Mouse (Mus musculus) urinary bladder, postnatal 36 days (tissue): ENCODE measurements around the gene Phf20.
A peak's percentile ranks its signal among the peaks of the same experiment; 100 is the strongest.

Experiments used
- DNase-seq, 2 experiments: peaks; one replicate each; pipeline ENCODE4 v3.0.0; 2022; ENCODE audit warnings: low spot score in 2 of 2, mixed read lengths in 1 of 2

Gene Phf20

DNA sequence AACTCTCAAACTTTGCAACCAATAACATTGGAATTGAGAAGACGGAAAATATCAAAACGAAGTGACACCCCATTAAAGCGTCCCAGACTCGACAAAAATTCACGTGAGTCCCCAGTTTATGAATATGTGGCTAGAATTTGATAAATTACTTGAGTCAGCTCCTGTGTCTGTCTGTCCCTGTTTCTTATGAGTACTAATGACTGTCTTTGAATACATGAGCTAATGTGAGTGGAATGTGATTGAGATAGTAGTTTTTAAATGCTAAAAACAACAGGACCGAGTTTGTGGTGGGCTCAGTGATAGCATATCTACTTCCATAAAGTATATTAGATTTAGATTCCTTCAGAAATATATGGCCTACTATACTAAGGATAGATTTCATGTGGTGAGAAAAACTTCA is 76.3 kb downstream of the Phf20 start:
- DNase-seq, result no peak

DNA sequence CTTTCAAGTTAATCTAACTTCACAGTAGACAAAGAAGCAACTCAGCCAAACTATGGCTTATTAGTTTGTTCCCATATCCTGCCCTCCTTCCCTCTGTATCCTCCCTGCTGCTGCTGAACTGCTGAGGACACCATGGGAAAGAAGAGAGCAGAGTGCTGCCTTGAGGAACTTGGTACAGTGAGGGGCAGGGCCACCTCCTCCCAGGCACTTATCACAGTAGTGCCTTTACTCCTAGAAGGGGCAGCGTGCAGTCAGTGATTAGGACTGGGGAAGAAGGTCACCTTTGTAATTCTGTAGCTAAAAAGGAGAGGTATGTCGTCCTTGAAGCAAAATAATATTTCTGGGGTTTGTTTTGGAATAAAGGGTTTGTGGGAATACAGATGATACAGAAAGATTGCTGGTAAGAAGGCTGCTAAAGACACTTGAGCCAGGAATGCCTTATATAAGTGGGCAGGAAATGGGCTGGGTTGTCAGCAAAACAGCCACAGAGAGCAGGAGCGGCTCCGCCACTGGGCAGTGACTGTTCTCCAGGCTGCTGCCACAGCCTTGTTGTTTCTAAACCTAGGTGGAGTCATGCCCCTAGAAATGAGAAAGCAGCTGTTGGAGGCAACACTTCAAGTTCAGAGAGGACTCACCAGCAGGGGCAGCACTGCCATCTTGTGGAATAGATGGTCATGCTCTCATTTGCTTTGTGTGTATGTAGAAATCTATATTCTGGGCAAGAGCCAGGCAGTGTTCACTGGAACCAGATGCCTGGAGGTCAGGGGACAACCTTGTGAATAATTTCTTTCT is 82.2 kb downstream of the Phf20 start:
- DNase-seq, result peak; percentile 78 to 80

DNA sequence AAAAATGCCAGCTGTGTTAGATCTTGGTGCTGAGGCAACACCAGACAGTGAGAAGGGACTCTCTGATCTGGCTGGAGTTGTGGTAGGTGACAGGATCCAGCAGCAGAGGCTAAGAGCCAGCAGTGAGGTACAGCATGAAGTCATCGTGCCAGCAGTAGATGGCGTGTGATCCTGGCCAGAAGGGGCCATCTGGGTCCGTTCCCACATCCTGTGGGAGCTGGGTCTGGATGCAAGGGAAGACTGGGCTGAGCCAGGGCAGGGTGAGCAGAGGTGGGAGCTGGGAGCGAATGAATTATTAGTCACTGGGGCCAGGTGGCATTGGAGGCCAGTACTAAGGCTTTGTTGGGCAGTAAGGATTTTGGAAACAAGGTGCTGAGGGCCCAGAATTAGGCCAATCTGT is 85.0 kb downstream of the Phf20 start:
- no peak for DNase-seq

DNA sequence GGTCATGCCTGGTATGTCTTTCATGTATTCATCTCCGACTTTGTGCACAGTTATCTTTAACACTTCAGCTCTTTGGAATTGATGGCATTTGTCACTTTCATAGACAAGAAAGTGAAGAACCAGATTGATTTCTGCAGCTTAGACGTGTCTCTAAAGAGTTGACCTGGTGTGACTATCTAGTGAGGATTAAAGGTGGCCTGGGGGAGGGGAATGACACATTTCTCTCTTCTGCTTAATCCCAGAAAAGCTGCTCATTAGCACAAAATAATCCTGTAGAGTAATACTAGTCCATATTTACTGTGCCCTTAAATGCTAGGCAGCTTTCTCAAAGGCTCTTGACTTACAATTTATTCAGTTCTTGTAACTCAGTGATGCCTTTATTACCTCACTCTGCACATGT is 88.9 kb downstream of the Phf20 start:
- DNase-seq, result no peak

DNA sequence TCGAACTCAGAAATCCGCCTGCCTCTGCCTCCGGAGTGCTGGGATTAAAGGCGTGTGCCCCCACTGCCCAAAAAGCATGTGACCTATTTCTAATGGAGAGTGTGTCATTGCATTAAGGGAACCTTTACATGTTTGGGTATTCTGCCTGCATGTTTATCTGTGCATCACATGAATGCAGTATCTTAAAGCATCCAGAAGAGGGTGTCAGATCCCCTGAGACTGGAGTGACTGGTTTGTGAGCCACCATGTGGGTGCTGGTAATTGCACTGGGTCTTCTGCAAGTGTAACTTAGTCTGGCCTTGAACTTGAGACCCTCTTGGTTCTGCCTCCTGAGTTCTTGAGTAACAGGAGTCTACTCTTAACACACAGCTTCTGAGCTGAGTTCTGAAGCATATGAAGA is 90.5 kb downstream of the Phf20 start:
- no peak for DNase-seq

DNA sequence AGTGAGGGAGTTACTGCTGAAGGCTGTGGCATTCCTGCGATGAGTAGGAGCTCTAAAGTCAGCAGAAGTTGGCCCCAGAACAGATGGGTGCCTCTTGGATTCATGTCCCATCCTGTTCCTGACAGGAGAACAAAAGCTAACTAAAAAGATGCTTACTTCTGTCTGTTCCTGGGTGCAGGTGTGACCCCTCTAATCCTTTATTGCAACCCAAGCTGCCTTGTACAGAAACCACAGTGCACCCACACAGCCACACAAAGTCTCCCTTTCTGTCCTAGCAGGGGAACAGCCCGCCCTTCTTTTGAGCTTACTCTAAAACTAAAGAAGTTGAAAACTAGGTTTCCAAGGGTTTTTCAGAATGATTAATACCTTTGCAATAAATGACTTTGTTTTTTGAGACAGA is 92.0 kb downstream of the Phf20 start:
- no peak for DNase-seq

DNA sequence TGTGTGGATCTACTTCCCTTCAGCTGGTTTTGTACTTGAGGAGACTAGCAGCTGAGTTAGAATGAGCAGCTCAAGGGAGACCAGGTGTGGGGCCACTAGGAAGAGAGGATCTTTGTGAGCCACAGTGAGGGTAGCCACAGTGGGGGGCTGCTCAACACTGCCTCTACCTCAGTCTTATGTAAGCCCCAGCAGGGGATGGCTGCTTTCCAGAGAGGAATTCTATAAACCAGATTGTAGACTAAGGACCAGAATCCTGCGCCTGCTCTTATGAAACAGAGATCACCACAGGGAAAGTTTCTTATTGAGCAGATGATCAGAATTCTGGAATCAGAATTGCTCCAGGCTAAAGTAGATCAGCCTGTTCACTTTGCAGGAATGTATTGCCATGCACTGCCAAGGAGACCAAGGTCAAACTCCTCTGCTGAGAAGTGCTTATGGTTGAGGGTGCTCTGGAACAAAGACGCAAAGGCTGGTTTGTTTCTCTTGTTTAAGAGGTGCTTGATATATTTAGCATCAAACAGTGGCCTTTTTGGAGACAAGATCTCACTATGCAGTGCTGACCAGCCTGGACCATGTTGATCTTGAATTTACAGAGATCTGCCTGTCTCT is 93.4 kb downstream of the Phf20 start:
- DNase-seq, result no peak

DNA sequence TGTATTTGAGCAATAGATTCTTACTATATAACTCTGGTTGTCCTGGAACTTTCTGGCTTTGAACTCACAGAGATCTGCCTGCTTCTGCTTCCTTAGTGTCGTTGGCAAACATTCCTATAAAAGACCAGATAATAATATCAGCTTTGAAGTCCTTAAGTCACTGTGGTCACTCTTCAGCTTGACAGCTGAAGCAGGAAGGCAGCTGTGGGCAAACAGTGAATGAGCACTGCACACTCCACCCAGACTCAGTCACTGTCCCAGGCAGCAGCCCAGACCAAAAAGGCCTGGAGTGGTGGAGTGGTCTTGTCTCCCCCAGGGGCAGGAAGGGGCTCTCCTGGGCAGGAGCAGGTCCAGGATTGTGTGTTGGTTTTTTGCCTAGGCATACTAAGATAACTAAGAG is 95.7 kb downstream of the Phf20 start:
- DNase-seq, result no peak

DNA sequence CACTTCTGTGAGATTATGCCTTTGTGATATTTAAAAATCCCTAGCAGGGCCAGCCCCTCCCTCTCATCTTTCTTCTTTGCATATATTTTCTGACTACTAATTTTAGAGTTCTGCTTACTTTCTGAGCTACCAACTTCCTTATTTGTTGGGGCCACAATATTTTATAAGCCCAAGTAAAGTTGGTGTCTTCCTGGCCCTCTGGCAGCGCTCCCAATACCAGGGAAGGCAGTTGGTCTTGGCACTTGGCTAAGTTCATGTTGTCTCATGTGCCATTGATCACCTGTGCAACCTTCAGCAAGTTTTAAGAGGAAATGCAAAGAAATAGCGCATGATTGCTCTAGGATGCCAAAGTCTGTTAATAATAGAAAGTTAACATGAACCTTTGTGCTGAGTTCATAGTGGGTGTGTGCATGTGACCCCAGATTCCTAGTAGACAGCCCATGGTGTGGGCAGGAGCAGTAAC is 99.4 kb downstream of the Phf20 start:
- DNase-seq, result no peak

DNA sequence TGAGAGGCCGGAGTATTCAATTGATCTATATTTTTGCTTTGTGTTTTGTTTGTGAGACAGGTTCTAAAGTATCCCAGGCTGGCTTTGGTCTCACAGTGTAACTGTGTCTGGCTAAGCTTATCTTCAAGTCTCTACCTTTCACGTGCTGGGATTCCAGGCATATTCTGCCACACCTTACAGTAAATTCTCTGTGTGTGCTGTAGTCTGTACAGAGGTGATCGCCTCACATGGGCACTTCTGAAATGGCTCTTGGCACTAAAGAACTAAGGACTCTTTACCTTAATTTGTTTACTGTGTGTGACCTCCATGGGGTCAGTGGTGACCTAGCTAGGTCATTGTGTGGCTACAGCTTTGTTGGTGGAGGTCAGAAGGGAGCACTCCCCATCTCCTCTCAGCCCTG is 99.9 kb downstream of the Phf20 start:
- no peak for DNase-seq

DNA sequence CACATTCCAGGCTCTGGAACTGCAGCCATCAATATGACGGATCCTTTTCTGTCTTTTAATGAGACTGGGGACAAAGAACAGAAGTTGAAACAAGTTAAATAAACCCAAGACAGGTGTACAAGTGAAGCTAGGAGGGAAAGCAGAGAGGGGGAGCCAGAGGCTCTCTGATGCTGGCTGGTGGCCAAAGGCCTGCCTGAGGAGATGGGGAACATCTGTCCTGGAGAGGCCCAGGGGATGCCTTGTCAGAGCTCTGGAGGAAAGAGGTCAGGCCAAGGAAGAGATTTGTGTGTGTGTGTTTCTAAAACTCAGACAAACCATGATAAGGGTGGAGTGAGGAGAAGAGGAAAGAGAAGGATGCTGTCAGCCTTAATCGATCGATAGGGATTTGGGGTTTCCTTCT is 101.4 kb downstream of the Phf20 start:
- DNase-seq, result no peak

DNA sequence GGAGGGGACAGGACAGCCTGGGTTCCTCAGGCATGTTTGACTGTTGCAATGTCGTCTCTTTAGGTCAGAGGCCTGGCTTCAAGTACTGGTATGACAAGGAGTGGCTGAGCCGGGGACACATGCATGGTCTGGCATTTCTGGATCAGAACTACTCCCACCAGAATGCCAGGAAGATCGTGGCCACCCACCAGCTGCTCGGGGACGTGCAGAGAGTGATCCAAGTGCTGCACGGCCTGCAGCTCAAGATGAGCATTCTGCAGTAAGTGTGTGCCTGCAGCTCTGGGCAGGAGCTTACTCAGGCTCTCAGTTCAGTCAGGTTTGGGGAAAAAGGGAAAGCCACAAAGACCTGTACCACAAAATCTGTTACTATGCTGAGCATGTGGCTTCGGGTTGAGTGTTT is 102.2 kb downstream of the Phf20 start:
- DNase-seq, result no peak

DNA sequence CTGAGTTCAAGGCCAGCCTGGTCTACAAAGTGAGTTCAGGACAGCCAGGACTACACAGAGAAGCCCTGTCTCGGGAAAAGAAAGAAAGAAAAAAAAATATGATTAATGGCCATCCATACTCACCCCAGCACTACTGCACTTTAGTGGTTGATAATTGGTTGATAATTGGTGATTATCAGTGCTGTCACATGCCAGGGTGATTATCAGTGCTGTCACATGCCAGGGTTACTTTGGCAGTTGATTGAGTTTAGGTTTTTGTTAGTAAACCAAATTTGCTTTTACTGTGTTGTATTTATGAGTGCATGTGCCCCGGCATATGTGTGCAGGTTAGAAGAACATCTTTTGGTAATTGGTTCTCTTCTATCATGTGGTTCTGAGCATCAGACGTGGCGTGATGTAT is 105.8 kb downstream of the Phf20 start:
- no peak for DNase-seq

DNA sequence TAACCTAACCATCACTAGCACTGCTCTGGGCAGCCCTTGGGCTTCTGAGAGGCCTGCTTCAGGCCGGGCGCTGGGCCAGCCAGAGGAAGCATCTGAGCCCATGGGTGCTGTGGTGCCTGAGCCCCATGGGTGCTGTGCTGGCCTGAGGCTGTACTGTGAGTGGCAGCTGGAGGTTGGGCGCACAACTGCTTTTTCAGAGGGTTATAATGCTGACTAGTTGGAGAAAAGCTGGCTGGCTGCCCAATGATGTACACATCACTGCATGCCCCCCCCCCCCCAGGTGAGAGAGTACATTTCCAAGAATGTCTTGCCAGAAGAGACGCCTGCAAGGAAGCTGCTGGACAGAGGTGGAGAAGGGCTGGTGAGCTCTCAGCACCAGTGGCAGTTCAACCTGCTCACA is 108.1 kb downstream of the Phf20 start:
- no peak for DNase-seq

DNA sequence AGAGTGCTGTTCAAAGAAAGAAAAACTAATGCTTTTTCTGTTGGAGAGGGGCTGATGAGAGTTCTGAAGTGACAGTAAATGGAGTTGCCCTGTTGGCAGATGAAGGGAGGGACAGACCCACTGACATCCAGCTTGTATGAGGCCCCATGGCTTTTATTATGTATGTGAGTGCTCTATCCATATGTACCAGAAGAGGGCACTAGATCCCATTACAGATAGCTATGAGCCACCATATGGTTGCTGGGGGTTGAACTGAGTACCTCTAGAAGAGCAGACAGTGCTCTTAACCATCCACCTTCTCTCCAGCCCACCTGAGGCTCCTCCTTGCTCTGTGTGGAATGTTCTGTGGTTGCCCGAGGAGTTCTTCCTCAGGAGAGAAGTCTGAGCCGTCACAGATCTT is 109.6 kb downstream of the Phf20 start:
- DNase-seq, result no peak

DNA sequence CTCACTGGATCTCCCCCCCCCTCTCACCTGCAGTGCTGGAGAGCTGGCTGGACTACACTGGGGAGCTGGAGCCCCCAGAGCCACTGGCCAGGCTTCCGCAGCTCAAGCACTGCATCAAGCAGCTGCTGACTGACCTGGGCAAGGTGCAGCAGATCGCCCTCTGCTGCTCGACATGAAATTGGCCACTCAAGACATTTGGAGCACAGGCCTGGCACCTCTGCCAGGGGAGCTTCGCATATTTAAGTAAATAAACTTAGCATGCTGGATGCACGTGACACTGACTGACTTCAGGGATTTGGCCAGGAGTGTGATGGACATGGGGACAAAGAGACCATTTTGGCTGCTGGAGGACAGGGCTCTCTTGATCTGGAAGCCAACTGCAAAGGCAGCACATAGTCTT is 111.0 kb downstream of the Phf20 start:
- peak in 1 of 2 experiments; percentile 24 for DNase-seq

DNA sequence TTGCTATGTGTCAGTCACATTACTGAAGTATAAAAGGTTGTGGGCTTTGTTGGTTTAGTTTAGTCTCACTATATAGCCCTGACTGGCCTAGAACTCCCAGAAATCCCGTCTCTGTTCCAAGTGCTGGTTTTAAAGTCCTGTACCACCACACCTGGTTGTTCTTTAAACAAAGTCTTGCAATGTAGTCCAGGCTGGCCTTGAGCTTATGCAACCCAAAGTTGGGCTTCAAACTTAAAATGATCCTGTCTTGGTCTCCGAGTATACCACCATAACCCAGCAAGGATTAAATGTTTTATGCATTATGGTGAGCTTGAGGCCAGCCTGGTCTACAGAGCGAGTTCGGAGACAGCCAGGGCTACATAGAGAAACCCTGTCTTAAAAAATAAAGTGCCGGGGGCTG is 113.7 kb downstream of the Phf20 start:
- no peak for DNase-seq

DNA sequence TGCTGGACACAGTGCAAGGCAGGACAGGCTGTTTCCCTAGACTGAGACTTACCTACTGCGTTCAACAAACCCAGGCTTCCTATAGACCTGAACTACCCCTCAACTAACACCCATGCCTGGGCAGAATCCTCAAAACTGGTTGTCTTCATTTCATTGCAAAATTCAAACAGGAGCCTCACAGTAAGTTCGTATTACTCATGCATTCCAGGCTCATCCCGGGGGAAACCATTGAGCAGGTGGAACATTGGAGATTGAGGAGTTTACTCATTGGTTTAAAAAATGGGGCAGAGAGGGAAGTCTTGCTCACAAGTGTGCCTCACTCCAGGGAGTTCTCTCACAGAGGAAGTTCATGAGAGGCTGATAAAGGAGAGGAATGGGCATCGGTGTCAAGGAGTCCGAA is 114.2 kb downstream of the Phf20 start:
- no peak for DNase-seq

DNA sequence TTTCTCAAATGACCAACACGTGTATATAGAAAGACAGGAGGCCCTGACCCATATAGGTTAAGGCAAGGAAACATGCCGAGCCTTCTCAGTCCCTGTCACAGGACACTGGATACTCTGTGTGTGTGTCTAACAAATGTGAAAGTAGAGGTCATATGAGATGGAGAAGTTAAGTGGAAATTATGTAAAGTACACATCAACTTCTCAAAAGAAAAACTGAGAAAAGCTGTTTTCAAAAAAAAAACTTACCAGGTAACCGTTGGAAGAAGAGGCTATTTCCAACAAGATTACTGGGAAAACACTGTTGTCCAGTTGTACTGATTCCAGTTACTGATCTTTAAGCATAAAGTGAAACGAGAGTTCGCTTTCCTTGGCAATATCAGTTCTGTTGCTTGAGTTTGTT is 114.7 kb downstream of the Phf20 start:
- DNase-seq, result no peak

DNA sequence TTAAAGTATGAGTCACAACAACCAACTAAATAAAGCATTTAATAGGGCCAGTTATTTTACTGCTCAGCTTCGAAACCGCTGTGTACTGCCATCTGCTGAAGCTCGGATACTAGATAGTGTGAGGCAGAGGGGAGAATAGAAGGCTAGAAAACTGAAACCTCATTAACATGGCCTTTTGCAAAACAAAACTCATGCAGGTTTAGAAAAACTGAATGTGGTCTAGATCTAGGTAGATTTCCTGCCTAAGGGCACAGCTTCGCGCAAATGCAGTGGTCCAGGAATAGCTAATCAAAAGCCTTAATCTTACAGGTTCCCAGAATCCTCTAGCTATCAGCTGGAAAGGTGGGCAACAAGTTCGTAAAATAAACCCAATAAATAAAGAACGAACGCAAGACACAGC is 115.2 kb downstream of the Phf20 start:
- no peak for DNase-seq

DNA sequence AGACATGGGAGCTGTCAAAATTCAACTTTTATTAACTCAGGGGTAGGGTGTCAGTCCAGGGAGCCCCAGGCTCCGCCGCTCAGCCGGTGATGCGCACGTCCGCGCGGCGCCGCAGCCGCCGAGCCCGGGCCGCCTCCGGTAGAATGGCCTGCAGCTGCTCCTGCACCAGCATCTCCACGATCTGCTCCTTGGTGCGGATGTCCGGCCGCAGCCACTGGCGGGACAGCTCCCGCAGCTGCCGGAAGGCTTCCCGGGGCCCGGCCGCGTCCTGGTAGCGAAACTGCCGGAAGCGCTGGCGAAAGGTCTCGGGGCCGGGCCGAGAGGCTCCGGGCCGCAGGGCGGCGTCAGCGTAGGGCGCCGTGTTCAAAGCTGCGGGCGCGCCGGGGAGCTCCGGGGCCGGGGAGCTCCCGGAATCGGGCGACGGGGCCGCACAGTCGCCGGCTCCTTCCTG is 115.6 kb downstream of the Phf20 start:
- DNase-seq, result peak; percentile 52 to 66

DNA sequence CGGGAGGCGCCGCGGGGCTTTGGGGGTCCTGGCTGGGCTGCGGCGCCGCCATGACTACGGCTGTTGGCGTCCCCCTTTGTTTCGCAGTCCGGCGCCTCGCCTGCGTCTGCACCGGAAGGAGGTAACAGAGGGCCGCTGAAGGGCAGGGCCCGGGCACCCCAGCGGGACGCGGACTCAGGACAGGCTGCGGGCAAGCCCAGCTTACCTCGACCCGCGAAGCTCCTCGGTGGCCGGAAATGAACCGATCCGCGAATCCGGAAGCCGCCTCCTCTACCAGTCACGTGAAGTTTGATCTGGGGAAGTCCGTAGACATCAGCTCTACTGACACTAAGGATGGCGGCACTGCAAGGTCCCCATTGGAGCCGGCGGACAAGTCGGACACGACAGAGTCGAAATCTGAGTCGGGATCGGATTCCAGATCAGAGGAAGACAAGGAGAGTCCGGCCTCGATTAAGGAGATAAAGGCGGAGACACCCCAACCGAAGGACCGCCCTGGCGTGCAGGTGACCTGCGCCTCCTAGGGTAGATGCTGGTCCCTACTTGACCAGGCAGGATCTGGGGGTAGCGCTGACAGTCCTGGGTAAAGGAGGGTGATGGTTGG is 116.1 kb downstream of the Phf20 start, which contains the start of the genes Cnbd2 and Scand1:
Gene Cnbd2 (plus strand): TSS at position 3 of the 601 bp plus-strand sequence.
Gene Scand1 (minus strand): TSS at position 408 of the 601 bp plus-strand sequence.
- DNase-seq, result peak; percentile 80 to 86

DNA sequence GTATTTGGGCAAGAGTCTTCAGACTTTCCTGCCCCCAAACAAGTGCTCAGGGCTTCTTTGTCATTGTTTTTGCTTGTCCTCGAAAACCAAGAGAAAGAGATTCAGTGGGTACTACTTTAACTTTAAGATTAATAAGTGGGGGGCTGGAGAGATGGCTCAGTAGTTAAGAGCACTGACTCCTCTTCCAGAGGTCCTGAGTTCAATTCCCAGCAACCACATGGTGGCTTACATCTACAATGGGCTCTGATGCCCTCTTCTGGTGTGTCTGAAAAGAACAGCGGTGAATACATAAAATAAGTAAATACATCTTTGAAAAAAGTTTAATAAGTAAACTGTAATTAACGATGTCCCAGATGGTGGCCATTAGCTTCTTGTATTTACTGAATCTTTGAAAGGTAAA is 116.9 kb downstream of the Phf20 start:
- DNase-seq, result no peak
